Mouse (Mus musculus) ovary, adult 18-20 months (tissue): ENCODE data around the gene Gm10273.
"Not testable (repeated sequence)": the region's sequence is repeated elsewhere in the genome, so short reads cannot be mapped to it uniquely, and the experiment has no call there.

ENCODE experiments used
- DNase-seq: peaks from one replicate; pipeline ENCODE4 v3.0.0; 2022; ENCODE audit warnings: low spot score, mixed read lengths

Gene Gm10273

GRCm38 (mm10) chr10:59395461-59395860 lies at the start of gene Gm10273:
Gene Gm10273 (plus strand): TSS chr10:59395632.
- not testable (repeated sequence) for DNase-seq

DNA sequence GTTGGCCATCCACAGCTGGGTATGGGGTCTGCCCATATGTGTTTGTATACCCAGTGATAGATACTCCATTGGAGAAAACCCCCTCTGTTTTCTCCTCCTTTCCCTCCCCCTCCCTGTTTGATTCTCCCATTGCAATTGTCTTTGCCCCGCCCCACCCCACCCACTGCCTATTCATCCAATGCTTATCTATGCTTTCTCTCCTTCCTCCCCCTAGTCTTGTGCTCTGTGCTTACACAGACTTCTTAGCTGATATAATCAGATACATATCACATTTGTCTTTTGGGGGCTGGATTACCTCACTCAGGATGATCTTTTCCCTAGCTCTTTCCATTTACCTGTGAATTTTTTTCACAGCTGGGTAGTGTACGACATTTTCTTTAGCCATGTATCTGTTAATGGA lies 48.9 kb upstream of the Gm10273 start:
- no peak for DNase-seq

- DNase-seq = no peak
Measured at GRCm38 (mm10) chr10:59348200-59348599, 47.2 kb upstream of the Gm10273 start.

GRCm38 (mm10) chr10:59349536-59349935 lies 45.9 kb upstream of the Gm10273 start:
- no peak for DNase-seq

DNA sequence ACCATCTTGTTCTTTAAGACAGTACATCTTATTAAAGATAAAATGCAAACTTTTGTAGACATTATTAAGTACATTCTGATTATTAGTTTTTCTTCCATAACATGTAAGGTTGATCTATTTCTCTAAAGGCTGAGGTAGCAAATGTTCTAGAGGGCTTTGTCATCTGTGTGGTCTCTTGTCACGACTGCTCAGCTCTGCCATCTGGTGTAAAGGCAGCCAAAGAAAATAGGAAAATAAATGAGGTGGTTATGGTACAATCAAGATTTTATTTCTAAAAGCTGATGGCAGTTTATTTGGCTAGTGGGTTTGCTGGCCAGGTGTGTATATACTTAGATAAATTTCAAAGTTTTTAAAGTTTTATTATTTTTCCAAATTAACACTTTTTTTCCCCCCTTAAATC lies 42.4 kb upstream of the Gm10273 start:
- no peak for DNase-seq

DNA sequence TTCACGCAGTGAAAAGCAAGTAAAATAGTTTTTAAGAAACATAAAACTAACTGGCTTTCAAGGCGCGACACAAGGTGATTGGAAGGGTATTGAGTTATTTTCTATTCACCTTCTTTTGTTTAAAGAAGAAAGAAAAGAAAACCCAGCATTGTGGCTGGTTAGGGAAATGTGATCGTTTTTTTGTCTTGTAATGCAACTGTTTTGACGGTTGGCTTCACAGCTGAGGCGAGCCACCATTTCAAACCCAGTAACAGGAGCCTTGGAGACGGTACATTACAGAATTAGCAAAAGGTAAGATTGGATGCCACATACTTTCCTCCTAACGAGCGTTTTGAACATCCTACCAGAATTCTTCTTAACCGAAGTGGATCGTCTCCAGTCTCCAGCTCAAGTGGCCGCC lies 41.3 kb upstream of the Gm10273 start:
- no peak for DNase-seq

DNA sequence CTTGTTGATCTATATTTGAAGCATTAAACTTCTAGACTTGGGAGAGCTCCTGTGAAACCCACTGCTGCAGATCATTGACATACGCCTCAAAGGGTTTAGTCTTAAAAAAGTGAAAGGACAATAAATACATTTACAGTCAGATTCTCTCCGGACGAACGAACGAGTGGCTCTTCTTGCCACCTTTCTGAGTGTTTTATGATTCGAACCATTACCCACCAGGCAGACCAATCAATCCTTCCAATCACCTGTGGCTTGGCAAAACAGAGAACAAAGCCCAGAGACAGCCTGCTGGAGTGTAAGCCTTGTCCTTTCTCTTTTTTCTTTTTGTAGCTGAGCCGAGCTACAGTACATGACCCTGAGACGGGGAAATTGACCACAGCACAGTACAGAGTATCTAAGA lies 40.4 kb upstream of the Gm10273 start:
- no peak for DNase-seq

DNA sequence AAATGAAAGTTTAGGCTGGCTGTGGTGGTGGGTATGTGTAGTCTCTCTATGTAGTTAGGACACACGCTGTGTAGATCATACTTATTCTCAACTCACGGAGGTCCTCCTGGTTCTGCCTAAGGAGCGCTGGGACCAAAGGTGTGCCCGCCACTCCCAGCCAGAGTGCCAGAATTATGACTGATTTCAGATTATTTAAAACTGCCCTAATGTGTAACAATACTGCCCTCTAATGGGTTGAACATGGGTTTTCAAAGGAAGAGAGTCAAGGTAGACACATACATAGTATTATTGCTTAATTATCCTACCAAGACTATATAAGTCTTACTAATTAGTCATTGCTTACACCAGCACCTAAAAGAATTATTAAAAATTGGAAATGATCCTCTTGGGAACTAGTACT lies 36.7 kb upstream of the Gm10273 start:
- no peak for DNase-seq

- DNase-seq = no peak
Measured at GRCm38 (mm10) chr10:59363208-59363607, 32.2 kb upstream of the Gm10273 start.

GRCm38 (mm10) chr10:59364551-59364950 lies 30.9 kb upstream of the Gm10273 start:
- no peak for DNase-seq

DNA sequence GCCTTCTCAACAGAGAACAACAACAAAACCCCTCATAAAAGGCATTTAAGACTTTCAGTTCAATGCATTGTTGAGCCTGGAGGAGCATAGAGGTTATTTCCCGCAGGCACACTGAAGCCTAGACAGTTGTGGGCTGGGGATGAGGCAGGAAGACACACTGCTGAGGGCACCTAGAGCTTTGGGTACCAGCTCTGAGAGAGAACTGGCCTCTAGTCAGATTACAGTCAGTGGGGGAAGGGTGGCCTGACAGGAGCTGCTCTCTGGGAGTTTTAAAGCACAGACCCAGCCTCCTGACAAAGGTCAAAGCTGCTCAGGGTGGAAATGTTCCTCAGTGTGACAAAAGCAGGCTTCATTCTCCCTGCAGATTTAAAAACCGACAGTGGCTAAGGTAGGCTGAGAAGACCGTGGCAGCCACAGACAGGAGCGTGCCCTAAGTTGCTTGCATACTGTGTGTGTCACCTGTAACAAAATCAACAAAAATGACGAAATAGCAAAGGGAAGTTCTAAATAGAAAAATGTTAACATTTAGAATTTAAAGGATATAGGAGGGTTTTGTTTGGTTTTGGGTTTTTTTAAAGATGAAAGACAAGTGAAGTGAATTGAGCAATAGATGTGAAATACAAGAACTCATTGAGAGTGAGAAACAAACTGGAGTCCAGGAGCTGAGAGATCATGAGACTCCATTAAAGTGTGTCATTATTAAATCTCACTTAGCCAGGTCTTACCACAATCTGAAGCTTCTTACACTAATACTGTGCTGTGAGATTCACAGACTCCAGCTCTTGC lies 29.4 kb upstream of the Gm10273 start:
- no peak for DNase-seq

- DNase-seq = no peak
Measured at GRCm38 (mm10) chr10:59366746-59367145, 28.7 kb upstream of the Gm10273 start.

DNA sequence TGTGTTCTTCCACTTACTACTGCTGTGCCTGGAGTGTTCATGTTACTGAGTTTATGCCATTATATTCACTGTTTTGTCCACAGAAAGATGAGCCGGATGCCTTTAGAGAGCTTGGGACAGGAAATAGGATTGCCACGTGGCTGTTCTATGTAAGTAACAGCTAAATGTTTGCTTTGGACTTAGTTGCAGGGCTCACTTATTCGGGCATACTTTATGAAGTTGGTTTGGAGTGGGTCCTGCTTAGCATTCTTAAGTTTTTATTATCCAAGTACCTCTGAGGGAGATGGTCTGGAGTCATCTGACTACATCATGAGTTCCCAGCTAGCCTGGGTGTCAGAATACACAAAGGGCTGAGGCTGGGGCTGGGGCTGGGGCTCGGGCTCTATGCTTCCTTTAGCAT lies 28.2 kb upstream of the Gm10273 start:
- no peak for DNase-seq

DNA sequence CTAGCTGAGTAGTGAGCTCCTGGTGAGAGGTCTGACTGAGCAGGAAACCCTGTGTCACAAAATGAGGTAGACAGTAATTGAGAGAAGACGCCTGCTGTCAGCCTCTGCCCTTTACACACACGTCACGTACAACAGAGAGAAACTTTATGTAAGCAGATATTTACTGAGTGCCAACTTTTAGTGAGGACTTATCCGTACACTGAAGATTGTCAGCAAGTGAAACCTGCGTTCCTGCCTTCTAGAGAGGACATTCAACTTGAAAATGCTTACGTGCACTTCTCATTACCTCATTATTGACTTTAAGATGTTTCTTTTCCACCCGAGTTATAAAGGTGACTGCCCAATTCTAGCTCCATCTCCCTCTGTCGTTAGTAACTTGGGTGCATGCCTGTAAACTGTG lies 26.7 kb upstream of the Gm10273 start:
- no peak for DNase-seq

GRCm38 (mm10) chr10:59369426-59369825 lies 26.0 kb upstream of the Gm10273 start:
- no peak for DNase-seq

DNA sequence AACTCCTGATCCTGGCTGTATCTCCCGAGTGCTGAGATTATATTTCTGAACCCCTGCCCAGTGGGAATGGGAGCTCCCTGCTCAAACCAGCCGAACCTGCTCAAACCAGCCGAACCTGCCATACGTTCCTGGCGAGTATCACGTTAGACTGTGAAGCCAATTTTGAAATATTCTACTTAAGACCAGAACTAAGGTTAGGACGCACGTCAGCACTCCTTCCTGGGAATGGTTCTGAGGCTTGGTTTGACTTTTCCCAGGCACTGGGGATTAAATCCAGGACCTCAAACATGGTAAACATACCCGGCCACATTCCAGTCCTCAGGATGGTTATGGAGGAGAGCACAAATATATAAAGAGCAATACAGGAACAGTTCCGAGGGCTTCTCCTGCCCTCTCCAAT lies 17.5 kb upstream of the Gm10273 start:
- DNase-seq = no peak

GRCm38 (mm10) chr10:59378728-59379127 lies 16.7 kb upstream of the Gm10273 start:
- no peak for DNase-seq

- DNase-seq = no peak
Measured at GRCm38 (mm10) chr10:59379927-59380326, 15.5 kb upstream of the Gm10273 start.

DNA sequence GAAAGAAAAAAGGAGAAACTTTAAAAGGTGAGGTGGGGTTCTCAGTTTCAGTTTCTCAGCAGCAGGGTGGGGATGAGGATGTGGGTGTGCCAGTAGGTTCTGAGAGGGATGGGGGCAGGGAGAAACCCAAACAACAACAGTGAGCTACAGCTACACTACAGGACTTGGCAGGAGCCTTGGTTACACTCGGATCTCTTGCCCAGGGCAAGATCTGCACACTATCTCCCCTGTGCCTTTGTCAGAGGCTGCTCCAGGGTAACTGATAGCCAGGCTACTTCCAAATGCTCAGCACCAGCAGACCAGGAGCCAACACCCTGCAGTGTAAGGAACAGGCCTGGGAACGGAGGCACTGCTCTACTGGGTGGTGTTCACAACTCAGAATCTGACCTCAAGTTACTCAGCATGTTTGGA lies 15.0 kb upstream of the Gm10273 start:
- DNase-seq = no peak

GRCm38 (mm10) chr10:59381563-59381962 lies 13.9 kb upstream of the Gm10273 start:
- not testable (repeated sequence) for DNase-seq

DNA sequence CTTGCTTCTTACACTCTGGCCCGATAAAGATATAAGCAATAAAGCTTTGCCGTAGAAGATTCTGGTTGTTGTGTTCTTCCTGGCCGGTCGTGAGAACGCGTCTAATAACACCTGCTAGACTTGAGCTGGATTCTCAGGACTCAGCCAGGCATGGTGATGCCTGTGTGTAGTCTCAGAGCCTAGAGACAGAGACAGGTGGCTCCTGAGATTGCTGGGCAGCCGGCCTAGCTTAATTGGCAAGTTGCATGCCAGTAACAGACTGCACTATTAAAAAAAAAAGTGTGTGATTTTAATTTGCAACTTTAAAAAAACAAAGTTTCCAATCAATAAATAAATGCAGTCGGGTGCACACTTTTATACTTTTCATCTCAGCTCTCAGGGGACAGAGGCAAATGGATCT lies 8.5 kb upstream of the Gm10273 start:
- DNase-seq = no peak

GRCm38 (mm10) chr10:59389652-59390051 lies 5.8 kb upstream of the Gm10273 start:
- DNase-seq = no peak

DNA sequence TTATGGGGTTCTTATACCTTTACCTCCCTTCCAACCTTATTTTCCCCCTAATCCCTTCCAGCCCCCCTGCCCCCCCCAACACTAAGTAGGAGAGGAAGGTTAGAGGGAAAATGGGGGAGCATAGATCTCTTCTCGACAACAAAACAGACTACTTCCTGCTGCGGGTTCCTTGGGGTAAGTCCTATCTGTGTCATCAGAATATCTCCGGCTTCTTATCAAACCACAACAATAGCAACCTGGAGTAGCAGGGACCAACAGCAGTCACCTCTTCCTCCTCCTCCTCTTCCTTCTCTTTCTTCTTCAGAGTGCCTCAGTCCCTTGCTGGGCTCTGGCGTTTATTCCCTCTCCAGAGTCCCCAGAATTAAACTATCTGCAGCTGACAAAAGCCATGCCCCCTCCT lies 3.5 kb upstream of the Gm10273 start:
- DNase-seq = no peak
